Mouse (Mus musculus): ENCODE data around the gene Rmdn2.

GRCm38 (mm10) chr17:79583466-79583865 is 28.2 kb upstream of the Rmdn2 start:
- TF ChIP-seq POLR2A (IDR thresholded peaks at IDR 0.05; ENCODE audit: borderline replicate concordance, low read depth, low read length) (no peak), CTCF (IDR thresholded peaks at IDR 0.05; ENCODE audit: low read depth, low read length) (no peak)

Data from bone marrow macrophage, adult 2 months (primary cell).